Mouse (Mus musculus) erythroblast, embryonic 14.5 days (primary cell): Measurements from ENCODE around the gene Slc38a3.
"Not testable (repeated sequence)": the region's sequence is repeated elsewhere in the genome, so short reads cannot be mapped to it uniquely, and the experiment has no call there.

Experiments
- GATA1 ChIP-seq: IDR thresholded peaks from 2 replicates; pipeline ENCODE4 v1.6.1; 2012; ENCODE audit warnings: low read length, inconsistent platforms, mixed read lengths
- TAL1 ChIP-seq: IDR thresholded peaks from 3 replicates; pipeline ENCODE4 v1.6.1; 2012; ENCODE audit warnings: low read length, inconsistent platforms, mixed read lengths

- not testable (repeated sequence) for TF ChIP-seq GATA1, TAL1
These were observed 8.6 kb upstream of the Slc38a3 start for GRCm38 (mm10) chr9:107677819-107678526.
